24 mouse cellular contexts compared by ENCODE assay signal in genomic region chr14:89985630-89986029, GRCm38 (mm10).
A peak's percentile ranks its signal among the peaks of the same experiment; 100 is the strongest.
DNase-seq lines count a peak whose midpoint lies in the region; ATAC-seq lines count a peak whose summit lies in the region.
"Had no signal": no experiment of that assay in that cellular context is flagged by ENCODE, and none has a peak within 500 bp of the region (broad histone marks: within the 10 kb centered on the region; RNA-seq: fewer than 3 reads in every experiment).

No protein-coding gene starts in this region.

- no peak overlapping the region for H3K9ac ChIP-seq in hindbrain, embryonic 11.5 days (ENCODE audit: low read depth, low read length)
- no peak overlapping the region for H3K9ac ChIP-seq in neural tube, embryonic 11.5 days (ENCODE audit: low read length)
- no peak overlapping the region for H3K9ac ChIP-seq in neural tube, embryonic 15.5 days (replicated peaks)
- H3K9ac ChIP-seq: heart, embryonic 15.5 days; hindbrain, embryonic 15.5 days had no signal

- H3K27ac ChIP-seq in hindbrain, embryonic 11.5 days (ENCODE audit: low read depth, low read length): no peak overlapping the region
- no peak overlapping the region for H3K27ac ChIP-seq in hindbrain, embryonic 10.5 days
- H3K27ac ChIP-seq in neural tube, embryonic 11.5 days (ENCODE audit: low read depth, low read length): no peak overlapping the region
- H3K27ac ChIP-seq in neural tube, embryonic 15.5 days (replicated peaks): no peak overlapping the region
- H3K27ac ChIP-seq: heart, adult 2 months; heart, embryonic 15.5 days; hindbrain, embryonic 15.5 days; kidney, postnatal 0 days; left cerebral cortex, adult 2 months had no signal

- H3K4me2 ChIP-seq in hindbrain, embryonic 11.5 days (replicated peaks; ENCODE audit: low read depth, low read length): no peak overlapping the region
- no peak overlapping the region for H3K4me2 ChIP-seq in neural tube, embryonic 11.5 days (ENCODE audit: low read depth)
- no peak overlapping the region for H3K4me2 ChIP-seq in neural tube, embryonic 15.5 days
- H3K4me2 ChIP-seq: heart, embryonic 15.5 days; hindbrain, embryonic 15.5 days had no signal

- H3K27me3 ChIP-seq in hindbrain, embryonic 11.5 days (ENCODE audit: control insufficient read depth, insufficient read depth, low read length): no peaks in the 10 kb centered on the region
- H3K27me3 ChIP-seq in hindbrain, embryonic 10.5 days (ENCODE audit: insufficient read depth, poor library complexity, severe bottlenecking): no peaks in the 10 kb centered on the region
- H3K27me3 ChIP-seq in neural tube, embryonic 11.5 days (ENCODE audit: control insufficient read depth, insufficient read depth, low read length): no peaks in the 10 kb centered on the region
- H3K27me3 ChIP-seq in neural tube, embryonic 15.5 days (replicated peaks): no peaks in the 10 kb centered on the region
- H3K27me3 ChIP-seq: heart, embryonic 15.5 days; hindbrain, embryonic 15.5 days had no signal

- peak; percentile 8 for DNase-seq in embryo, embryonic 10 days (ENCODE audit: low spot score)
- no peak for DNase-seq in embryo, embryonic 9.5 days (ENCODE audit: extremely low spot score)
- DNase-seq in hindbrain, embryonic 11.5 days (ENCODE audit: low spot score): peak; percentile 9
- DNase-seq in hindbrain, embryonic 10.5 days (ENCODE audit: low spot score): no peak
- no peak for DNase-seq in neural tube, embryonic 11.5 days (ENCODE audit: low spot score)
- no peak for DNase-seq in urinary bladder, postnatal 14 days (ENCODE audit: low spot score)
- DNase-seq: adrenal gland, adult 8-10 months; cerebellum, adult 18-20 months; cerebellum, postnatal 14 days; gastrocnemius, postnatal 36 days; heart, adult 2 months; heart, postnatal 36 days; kidney, adult 2 months; left cerebral cortex, postnatal 4 days; lung, postnatal 4 days; right cerebral cortex, adult 18-20 months; right cerebral cortex, postnatal 4 days; thymus, postnatal 14 days had no signal

- H3K36me3 ChIP-seq in hindbrain, embryonic 11.5 days (ENCODE audit: control insufficient read depth, insufficient read depth, low read length): no peaks in the 10 kb centered on the region
- no peaks in the 10 kb centered on the region for H3K36me3 ChIP-seq in hindbrain, embryonic 10.5 days
- H3K36me3 ChIP-seq in neural tube, embryonic 11.5 days (ENCODE audit: control insufficient read depth, insufficient read depth, low read length): no peaks in the 10 kb centered on the region
- no peaks in the 10 kb centered on the region for H3K36me3 ChIP-seq in neural tube, embryonic 15.5 days
- H3K36me3 ChIP-seq: heart, embryonic 15.5 days; hindbrain, embryonic 15.5 days had no signal

- 55% methylated on average over 1 of the region's 1 CpGs for WGBS in hindbrain, embryonic 11.5 days
- 65% methylated on average over 1 of the region's 1 CpGs for WGBS in hindbrain, embryonic 10.5 days
- 39% methylated on average over 1 of the region's 1 CpGs for whole genome bisulfite sequencing in neural tube, embryonic 11.5 days
- 17% methylated on average over 1 of the region's 1 CpGs for WGBS in neural tube, embryonic 15.5 days

- H3K4me3 ChIP-seq in hindbrain, embryonic 11.5 days (ENCODE audit: low read depth, low read length): no peak overlapping the region
- H3K4me3 ChIP-seq in hindbrain, embryonic 10.5 days: no peak overlapping the region
- H3K4me3 ChIP-seq in neural tube, embryonic 11.5 days (ENCODE audit: low read depth, low read length): no peak overlapping the region
- no peak overlapping the region for H3K4me3 ChIP-seq in neural tube, embryonic 15.5 days (replicated peaks)
- H3K4me3 ChIP-seq: heart, adult 2 months; heart, embryonic 15.5 days; hindbrain, embryonic 15.5 days; left cerebral cortex, adult 2 months had no signal

- H3K9me3 ChIP-seq in hindbrain, embryonic 11.5 days (ENCODE audit: control insufficient read depth, low read length): no peaks in the 10 kb centered on the region
- H3K9me3 ChIP-seq in hindbrain, embryonic 10.5 days: no peaks in the 10 kb centered on the region
- H3K9me3 ChIP-seq in neural tube, embryonic 11.5 days (ENCODE audit: control insufficient read depth, low read length): no peaks in the 10 kb centered on the region
- no peaks in the 10 kb centered on the region for H3K9me3 ChIP-seq in neural tube, embryonic 15.5 days (replicated peaks)
- H3K9me3 ChIP-seq: heart, embryonic 15.5 days; hindbrain, embryonic 15.5 days had no signal

- ATAC-seq in hindbrain, embryonic 11.5 days (ENCODE audit: low FRiP score): peak; percentile 39; the same call in 1 of the 2 replicates
- peak; percentile 33; the same call in 1 of the 2 replicates for ATAC-seq in neural tube, embryonic 11.5 days (ENCODE audit: insufficient read depth, low FRiP score, low TSS enrichment)
- no peak for ATAC-seq in neural tube, embryonic 15.5 days (ENCODE audit: low FRiP score)
- ATAC-seq: activated CD4-positive, CD25-positive, alpha-beta regulatory T cell, adult 4 months had no signal

- no peaks in the 10 kb centered on the region for H3K4me1 ChIP-seq in hindbrain, embryonic 11.5 days (replicated peaks; ENCODE audit: control insufficient read depth, insufficient read depth, low read length)
- H3K4me1 ChIP-seq in hindbrain, embryonic 10.5 days (replicated peaks): no peaks in the 10 kb centered on the region
- no peaks in the 10 kb centered on the region for H3K4me1 ChIP-seq in neural tube, embryonic 11.5 days (ENCODE audit: control insufficient read depth, insufficient read depth, low read length)
- no peaks in the 10 kb centered on the region for H3K4me1 ChIP-seq in neural tube, embryonic 15.5 days
- H3K4me1 ChIP-seq: heart, embryonic 15.5 days; hindbrain, embryonic 15.5 days had no signal

Comparison
In these comparisons a context has a peak if more than half of its experiments do, and no peak if none do; other contexts are left out.
1. DNase-seq: peak in embryo, embryonic 10 days (single experiment) and hindbrain, embryonic 11.5 days (single experiment); none in embryo, embryonic 9.5 days (single experiment), hindbrain, embryonic 10.5 days (single experiment), neural tube, embryonic 11.5 days (single experiment) and urinary bladder, postnatal 14 days (single experiment).